Mouse (Mus musculus): ENCODE results near the gene Hyal3. TPM values are rescaled to one million over a fixed set of nuclear protein-coding genes. Genes with fewer than 3 reads are reported as not detected.
A peak's percentile ranks its signal among the peaks of the same experiment; 100 is the strongest.

Hyal3 gene
- total and polyA plus RNA-seq, 3 experiments, result 2.3 to 6.8 TPM; not detected in 1

DNA sequence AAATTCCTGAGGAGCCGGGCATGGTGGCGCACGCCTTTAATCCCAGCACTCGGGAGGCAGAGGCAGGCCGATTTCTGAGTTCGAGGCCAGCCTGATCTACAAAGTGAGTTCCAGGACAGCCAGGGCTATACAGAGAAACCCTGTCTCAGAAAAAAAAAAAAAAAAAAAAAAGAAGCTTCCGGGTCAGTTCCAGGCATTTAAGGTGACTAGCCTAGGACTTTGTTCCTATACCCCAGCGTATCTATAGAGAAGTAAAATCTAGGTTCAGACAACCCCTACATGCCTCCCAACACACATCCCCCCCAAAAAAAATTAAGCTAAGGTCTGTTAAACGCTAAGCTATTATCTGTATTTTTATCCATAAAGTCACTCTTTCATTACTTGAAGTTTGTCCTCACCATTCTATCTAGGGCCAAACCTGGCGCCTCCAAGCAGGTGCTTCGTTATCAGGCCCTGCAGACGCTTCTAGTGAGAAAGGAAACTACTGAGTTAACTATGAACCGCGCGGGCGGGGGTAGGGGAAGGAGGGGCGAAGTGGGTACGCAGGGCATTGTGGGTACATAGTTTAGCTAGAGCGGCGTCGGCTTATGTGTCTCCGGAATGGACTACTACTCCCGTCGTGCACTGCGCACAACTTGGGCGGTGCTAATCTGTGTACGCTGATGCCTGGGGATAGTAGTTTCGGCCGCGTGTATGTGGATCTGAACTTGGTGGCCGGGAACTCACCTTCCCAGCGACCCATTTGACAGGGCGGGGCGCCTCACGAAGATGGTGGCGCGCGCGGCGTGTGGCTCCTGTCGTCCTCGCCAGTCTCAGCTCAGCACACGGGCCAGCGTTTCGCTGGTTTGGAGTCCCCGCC, 6.6 kb downstream of the Hyal3 start, which contains the start of gene Ifrd2 (continued):
- no peak for TF ChIP-seq RAD21 (IDR thresholded peaks at IDR 0.05; ENCODE audit: low read depth, low read length)
- no peak for TF ChIP-seq MAFK (IDR thresholded peaks at IDR 0.05; ENCODE audit: borderline replicate concordance, low read depth, low read length)
- peak; percentile 99 for TF ChIP-seq MAZ (IDR thresholded peaks at IDR 0.05; ENCODE audit: low read depth, low read length)
- TF ChIP-seq MXI1 (IDR thresholded peaks at IDR 0.05; ENCODE audit: low read depth, low read length), result no peak; the same call in 1 of the 2 replicates
- TF ChIP-seq MEF2A (IDR thresholded peaks at IDR 0.05; ENCODE audit: extremely low read depth, insufficient replicate concordance, low read depth, low read length, poor library complexity, severe bottlenecking), result peak; percentile 31; the same call in 1 of the 2 replicates
- TF ChIP-seq ZMIZ1 (IDR thresholded peaks at IDR 0.05; ENCODE audit: low read depth, low read length), result no peak; the same call in 1 of the 2 replicates
- peak; percentile 99 for TF ChIP-seq KAT2A (conservative IDR thresholded peaks at IDR 0.05; ENCODE audit: low read depth, low read length)
- TF ChIP-seq MAX (IDR thresholded peaks at IDR 0.05; ENCODE audit: low read length), result no peak
- TF ChIP-seq SMC3 (IDR thresholded peaks at IDR 0.05; ENCODE audit: low read depth, low read length), result no peak
- TF ChIP-seq ZNF384 (IDR thresholded peaks at IDR 0.05; ENCODE audit: low read depth, low read length), result peak; percentile 89
- 0 out of 6 replicates have a peak, but pooled peaks of 1 of the 3 experiments have one; percentile 12 for TF ChIP-seq CTCF (IDR thresholded peaks at IDR 0.05 in 2 of 3, conservative IDR thresholded peaks at IDR 0.05 in 1 of 3; ENCODE audit: control insufficient read depth in 1 of 3, insufficient read depth in 1 of 3, low read depth in 2 of 3, low read length in 3 of 3, poor library complexity in 1 of 3, severe bottlenecking in 1 of 3)

DNA sequence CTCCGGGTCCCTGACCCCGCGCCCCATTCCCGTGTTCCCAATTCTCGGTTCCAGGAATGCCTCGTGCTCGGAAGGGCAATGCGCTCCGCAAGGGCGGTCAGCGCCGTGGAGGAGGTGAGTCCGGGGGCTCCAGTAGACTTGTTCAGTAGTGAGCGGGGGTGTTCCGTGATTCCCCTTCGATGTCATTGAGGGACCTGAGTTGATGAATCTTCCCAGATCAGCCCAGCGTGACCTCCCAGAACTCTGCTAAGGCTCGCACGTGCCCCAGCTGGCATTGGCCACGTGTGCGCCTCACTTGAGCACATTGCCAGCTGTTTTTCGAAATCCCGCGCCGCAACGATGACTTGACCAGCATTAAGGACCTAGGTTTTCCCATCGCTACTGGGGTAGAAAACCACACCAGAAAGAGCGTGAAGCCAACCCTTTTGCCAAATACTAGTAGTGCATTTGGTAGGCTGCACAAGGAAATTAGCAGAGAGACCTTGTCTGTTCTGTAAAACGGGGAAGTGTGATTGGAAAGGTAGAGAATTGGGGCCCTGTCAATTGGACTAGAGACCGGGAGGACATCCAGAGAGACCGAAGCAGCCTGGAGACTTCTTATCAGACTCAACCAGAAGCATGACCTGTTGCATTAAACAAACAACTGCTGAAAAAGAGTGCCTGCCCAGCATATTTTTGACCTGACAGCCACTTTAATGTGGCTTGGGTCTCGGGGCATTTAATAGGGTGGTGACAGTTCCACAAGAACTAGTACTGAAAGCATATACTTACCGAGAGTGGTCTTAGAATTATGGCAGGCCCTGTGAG, 7.4 kb downstream of the Hyal3 start:
- peaks cover 16 to 26% of the 10 kb centered on the region in 2 experiments; a peak in 3 of 4 replicates for H3K4me1 ChIP-seq (ENCODE audit: control insufficient read depth in 1 of 2, insufficient read depth in 2 of 2, low read length in 2 of 2)
- TF ChIP-seq POLR2A (IDR thresholded peaks at IDR 0.05; ENCODE audit: control insufficient read depth in 1 of 2, insufficient read depth in 1 of 2, low read depth in 1 of 2, low read length in 2 of 2, poor library complexity in 1 of 2) (peak in 1 of 2 experiments; percentile 82; a peak in 2 of 4 replicates), USF1 (IDR thresholded peaks at IDR 0.05; ENCODE audit: low read depth, low read length) (peak; percentile 75), GABPA (IDR thresholded peaks at IDR 0.05; ENCODE audit: low read depth, low read length) (no peak), MYB (IDR thresholded peaks at IDR 0.05; ENCODE audit: low read depth, low read length) (no peak), TCF12 (IDR thresholded peaks at IDR 0.05; ENCODE audit: low read depth, low read length) (peak; percentile 71; the same call in 1 of the 2 replicates), JUND (IDR thresholded peaks at IDR 0.05; ENCODE audit: low read depth, low read length) (no peak), UBTF (IDR thresholded peaks at IDR 0.05; ENCODE audit: borderline replicate concordance, insufficient read depth, low read depth, low read length) (no peak), MAX (IDR thresholded peaks at IDR 0.05; ENCODE audit: low read length) (peak; percentile 97), EP300 (IDR thresholded peaks at IDR 0.05; ENCODE audit: low read depth in 1 of 2, low read length in 2 of 2) (peak; percentile 32 to 52; a peak in 2 of 4 replicates), HCFC1 (IDR thresholded peaks at IDR 0.05; ENCODE audit: low read depth, low read length) (no peak), SMC3 (IDR thresholded peaks at IDR 0.05; ENCODE audit: low read depth, low read length) (no peak), ZKSCAN1 (IDR thresholded peaks at IDR 0.05; ENCODE audit: low read depth, low read length) (no peak), SIN3A (IDR thresholded peaks at IDR 0.05; ENCODE audit: low read length) (peak; percentile 50), MAZ (IDR thresholded peaks at IDR 0.05; ENCODE audit: low read depth, low read length) (no peak), POLR2AphosphoS5 (IDR thresholded peaks at IDR 0.05; ENCODE audit: borderline replicate concordance, low read depth, low read length) (0 out of 2 replicates have a peak, but pooled peaks have one; percentile 9), CHD2 (IDR thresholded peaks at IDR 0.05; ENCODE audit: low read length) (no peak), TBP (IDR thresholded peaks at IDR 0.05; ENCODE audit: low read depth, low read length) (peak; percentile 26; the same call in 1 of the 2 replicates), KAT2A (conservative IDR thresholded peaks at IDR 0.05; ENCODE audit: low read depth, low read length) (peak; percentile 34; the same call in 1 of the 2 replicates), RAD21 (IDR thresholded peaks at IDR 0.05; ENCODE audit: low read depth, low read length) (no peak), MAFK (IDR thresholded peaks at IDR 0.05; ENCODE audit: borderline replicate concordance, low read depth, low read length) (0 out of 2 replicates have a peak, but pooled peaks have one; percentile 41), ZNF384 (IDR thresholded peaks at IDR 0.05; ENCODE audit: low read depth, low read length) (no peak), MXI1 (IDR thresholded peaks at IDR 0.05; ENCODE audit: low read depth, low read length) (peak; percentile 97), CHD1 (IDR thresholded peaks at IDR 0.05; ENCODE audit: low read depth, low read length) (peak; percentile 90; the same call in 1 of the 2 replicates), TAL1 (IDR thresholded peaks at IDR 0.05; ENCODE audit: low read length) (peak; percentile 93), BHLHE40 (IDR thresholded peaks at IDR 0.05; ENCODE audit: borderline replicate concordance, low read depth, low read length) (peak; percentile 96), MYC (IDR thresholded peaks at IDR 0.05; ENCODE audit: low read depth, low read length) (peak; percentile 99)

More for the DNA sequence above, 7.4 kb downstream of the Hyal3 start:
- Histone ChIP-seq H3K79me2 (ENCODE audit: control insufficient read depth, insufficient read depth, low read length, poor library complexity) (peaks cover 40% of the 10 kb centered on the region), H3K27ac (ENCODE audit: control insufficient read depth, low read depth, low read length) (peak overlapping the region; percentile 99), H3K9me3 (replicated peaks; ENCODE audit: insufficient read depth, low read length) (no peaks in the 10 kb centered on the region), H3K4me3 (ENCODE audit: control insufficient read depth in 1 of 2, insufficient read depth in 1 of 2, low read depth in 2 of 2, low read length in 2 of 2) (peak overlapping the region; percentile 55 to 86), H3K27me3 (ENCODE audit: control insufficient read depth in 1 of 2, insufficient read depth in 2 of 2, low read length in 2 of 2) (no peaks in the 10 kb centered on the region), H3K9ac (ENCODE audit: control insufficient read depth, low read depth, low read length, poor library complexity, severe bottlenecking) (peak overlapping the region; percentile 99), H3K36me3 (ENCODE audit: control insufficient read depth in 1 of 2, insufficient read depth in 2 of 2, low read length in 2 of 2) (peaks cover 5 to 27% of the 10 kb centered on the region in 2 experiments; a peak in 3 of 4 replicates)
- peak; percentile 84 for DNase-seq (ENCODE audit: low read depth, low spot score)
